Mouse (Mus musculus) kidney, adult 8-10 months (tissue): ENCODE measurements around the gene Rce1.
A peak's percentile ranks its signal among the peaks of the same experiment; 100 is the strongest.

ENCODE experiments used
- DNase-seq, 2 experiments: peaks; one replicate each; pipeline ENCODE4 v3.0.0; 2022

Rce1 gene

DNA sequence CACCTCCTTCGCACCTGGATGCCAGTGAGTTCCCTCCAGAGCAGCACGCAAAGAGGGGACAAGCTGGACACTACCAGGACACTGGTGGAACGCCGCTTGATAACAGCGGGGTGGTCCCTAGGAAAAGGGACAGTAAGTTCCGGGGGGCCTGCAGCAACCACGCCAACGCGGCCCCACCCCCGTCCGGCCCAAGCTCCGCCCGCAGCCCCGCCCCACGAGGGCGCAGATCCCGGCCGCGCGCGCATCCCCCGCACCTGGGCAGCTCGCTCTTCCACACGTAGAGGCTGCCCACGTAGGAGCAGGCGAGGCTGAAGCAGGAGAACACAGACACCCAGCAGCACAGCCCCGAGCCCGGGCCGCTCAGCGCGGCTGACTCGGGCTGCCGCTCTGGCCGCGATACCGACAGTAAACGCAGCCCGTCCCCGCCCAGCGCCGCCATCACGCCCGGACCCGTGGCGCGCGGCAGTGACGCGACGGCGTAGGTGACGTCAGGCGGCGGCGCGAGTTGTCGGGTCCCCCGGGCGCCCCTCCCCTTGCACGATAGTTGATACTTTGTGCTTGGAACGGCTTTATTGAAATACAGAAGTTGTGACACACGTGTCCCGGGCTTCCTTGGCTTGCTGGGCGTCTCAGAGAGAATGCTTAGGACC lies at the start of gene Rce1:
Gene Rce1, minus strand, starts transcription at position 463 of the 650 bp plus-strand sequence.
- peak; percentile 78 to 88 for DNase-seq

DNA sequence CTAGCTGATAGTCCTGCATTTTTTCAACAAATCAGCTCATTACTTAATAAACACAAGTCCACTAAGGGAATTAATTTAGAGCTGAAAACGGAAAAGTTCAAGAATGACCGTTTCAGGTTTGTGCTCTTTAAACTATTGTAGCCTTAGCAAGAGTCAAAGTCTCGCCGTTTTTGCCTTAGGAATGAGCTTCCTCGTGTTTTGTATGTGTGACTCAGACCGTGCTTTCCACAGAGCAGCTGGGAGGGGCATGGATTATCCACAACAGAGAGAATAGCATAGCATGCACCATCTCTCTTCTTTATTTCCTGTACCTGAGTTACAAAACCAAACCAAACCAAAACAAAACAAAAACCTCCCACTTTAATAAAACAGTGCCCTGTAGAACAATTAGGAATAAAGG lies 47.0 kb upstream of the Rce1 start:
- DNase-seq: no peak

DNA sequence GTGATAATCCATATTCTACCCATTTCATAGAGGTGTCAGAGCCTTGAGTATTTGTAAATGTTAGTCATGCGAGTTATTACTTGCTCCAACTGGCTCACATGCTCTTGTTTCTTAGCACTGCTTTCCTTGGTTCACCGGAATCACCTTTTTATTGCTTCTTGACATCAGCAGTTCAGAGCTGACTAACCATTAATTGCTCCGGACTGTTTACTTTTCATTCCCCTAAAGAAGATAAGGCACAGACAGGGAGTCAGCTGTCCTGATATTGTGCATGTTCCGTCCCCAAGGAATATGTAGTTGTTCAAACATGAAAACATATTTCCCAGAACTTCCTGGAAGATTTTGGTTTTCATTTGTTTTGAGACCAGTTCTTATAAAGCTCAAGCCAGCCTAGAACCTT lies 45.3 kb upstream of the Rce1 start:
- DNase-seq: peak in 1 of 2 experiments; percentile 30

GRCm38 (mm10) chr19:4666815-4667214 lies 41.4 kb upstream of the Rce1 start:
- DNase-seq: no peak

DNA sequence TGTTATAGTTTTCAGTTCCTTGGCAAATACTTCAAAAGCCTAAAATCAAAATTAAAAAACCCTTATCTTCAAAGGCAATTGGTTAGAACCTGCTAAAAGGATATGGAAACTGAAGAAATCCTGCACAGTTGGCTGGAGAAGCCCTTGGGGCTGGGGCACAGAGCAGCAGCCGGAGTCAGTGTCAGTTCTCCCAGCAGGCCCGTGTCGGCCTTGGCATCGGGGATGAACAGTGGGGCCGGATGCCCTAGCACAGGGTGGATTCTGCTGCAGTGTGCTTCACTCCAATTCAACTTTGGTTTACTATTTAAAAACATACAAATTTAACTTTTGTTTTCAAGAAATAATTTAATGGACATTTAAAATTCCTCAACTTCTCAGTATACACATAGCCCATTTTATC lies 32.7 kb upstream of the Rce1 start:
- DNase-seq: no peak

GRCm38 (mm10) chr19:4646917-4647492 lies 21.6 kb upstream of the Rce1 start:
- no peak for DNase-seq

DNA sequence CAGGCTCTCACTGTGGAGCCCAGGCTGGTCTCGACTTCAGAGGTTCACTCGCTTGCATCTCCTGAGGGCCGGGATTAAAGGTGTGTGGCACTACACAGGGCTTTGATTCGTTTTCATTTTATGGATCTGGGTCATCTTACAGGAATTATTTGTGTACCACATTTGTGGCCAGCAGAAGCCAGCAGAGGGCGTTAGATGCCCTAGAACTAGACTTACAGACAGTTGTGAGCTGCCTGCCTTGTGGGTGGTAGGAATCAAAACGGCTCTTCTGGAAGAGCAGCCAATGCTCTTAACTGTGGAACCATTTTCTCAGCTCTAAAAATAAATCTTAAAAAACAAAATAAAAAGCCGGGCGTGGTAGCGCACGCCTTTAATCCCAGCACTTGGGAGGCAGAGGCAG lies 18.8 kb upstream of the Rce1 start:
- peak; percentile 19 to 47 for DNase-seq

GRCm38 (mm10) chr19:4635986-4636385 lies 10.5 kb upstream of the Rce1 start:
- no peak for DNase-seq

DNA sequence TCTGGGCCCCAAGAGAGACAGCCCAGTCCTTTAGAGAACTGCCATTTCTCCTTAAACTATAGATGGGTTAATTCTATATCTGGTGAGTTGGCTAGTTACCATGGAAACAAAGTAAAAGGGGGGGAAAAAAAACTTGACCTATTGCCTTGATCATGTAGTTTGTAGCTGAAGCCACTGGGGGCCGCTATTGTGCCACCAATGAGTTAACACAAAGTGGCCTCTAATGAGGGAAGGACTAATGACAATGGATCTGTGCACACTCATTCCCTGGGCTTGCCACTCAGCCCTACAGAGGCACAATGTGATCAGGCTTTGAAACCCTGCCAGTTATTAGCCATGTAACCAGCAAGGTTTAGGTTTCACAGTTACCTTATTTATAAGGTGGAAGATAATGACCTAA lies 3.4 kb upstream of the Rce1 start:
- DNase-seq: peak in 1 of 2 experiments; percentile 64

DNA sequence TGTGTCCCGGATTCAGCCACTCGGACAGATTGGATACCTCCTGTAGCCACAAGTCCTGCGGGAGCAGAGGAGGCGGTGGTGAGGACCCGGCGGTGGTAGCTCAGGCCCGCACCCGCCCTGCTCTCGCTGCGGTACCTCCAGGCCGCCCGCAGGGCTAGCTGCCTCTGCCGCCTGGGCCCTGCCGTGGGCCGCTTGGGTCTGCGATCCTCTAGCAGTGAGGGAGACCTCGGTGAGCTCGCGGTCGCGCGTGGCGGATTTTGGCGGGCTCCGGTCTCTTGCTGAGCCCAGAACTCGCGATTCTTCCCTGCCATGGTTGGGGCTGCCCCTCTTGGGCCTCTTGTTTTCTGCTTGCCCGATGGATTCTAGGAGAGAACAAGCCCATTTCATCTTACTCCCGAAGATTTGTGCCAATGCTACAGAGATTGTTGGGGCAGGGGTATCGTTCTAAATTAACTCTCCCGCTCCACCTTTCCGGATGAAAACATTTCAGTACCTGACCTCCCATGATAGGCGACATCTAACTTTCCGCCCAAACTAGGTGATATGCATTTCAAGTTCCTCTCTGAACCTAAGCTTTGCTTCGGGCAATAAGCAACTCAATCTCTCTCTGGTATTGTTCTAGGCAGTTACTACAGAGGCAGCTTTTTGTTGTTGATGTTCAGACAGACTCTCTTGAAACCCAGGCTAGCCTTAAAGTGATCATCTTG lies 541 bp upstream of the Rce1 start:
- no peak for DNase-seq

GRCm38 (mm10) chr19:4624406-4625178 lies 849 bp downstream of the Rce1 start:
- no peak for DNase-seq

DNA sequence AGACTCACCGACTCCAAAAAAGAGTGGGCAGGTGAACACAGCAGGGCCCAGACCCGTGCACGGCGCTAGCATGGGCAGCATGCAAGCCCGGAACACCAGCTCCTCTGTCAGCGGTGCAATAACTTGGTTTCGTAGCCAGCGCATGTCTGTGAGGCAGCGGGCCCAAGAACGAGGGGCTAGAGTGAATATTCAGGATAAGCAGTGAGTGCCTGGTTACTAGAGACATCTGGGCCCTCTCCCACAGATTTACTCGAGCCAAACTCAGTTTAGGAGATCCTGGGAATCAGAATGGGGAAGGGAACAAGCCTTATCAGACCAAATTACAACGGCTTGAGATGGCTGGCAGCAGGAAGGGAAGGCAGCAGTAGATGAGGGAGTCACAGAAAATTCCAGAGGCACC lies 1.4 kb downstream of the Rce1 start:
- no peak for DNase-seq

- no peak for DNase-seq
Observed at GRCm38 (mm10) chr19:4623419-4623818, 2.0 kb downstream of the Rce1 start.

- DNase-seq: no peak
Observed at GRCm38 (mm10) chr19:4622780-4623179, 2.7 kb downstream of the Rce1 start.

DNA sequence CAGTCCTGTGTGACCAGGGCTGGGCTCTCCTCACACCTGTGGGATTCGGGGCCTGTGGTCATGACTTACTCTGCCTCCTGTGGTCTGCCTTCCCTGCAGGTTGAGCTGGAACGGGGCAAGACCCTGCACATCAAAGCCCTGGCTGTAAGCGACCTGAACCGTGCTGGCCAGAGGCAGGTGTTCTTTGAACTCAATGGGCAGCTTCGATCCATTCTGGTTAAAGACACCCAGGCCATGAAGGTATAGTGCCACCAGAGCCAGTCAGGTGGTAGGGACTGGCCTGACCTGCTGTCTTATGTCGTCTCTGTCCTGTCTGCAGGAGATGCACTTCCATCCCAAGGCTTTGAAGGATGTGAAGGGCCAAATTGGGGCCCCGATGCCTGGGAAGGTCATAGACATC lies 4.7 kb downstream of the Rce1 start:
- DNase-seq: no peak

- no peak for DNase-seq
Observed at GRCm38 (mm10) chr19:4619461-4619860, 6.0 kb downstream of the Rce1 start.

GRCm38 (mm10) chr19:4618183-4618582 lies 7.3 kb downstream of the Rce1 start:
- no peak for DNase-seq

- DNase-seq: no peak
Observed at GRCm38 (mm10) chr19:4616546-4616945, 8.9 kb downstream of the Rce1 start.

DNA sequence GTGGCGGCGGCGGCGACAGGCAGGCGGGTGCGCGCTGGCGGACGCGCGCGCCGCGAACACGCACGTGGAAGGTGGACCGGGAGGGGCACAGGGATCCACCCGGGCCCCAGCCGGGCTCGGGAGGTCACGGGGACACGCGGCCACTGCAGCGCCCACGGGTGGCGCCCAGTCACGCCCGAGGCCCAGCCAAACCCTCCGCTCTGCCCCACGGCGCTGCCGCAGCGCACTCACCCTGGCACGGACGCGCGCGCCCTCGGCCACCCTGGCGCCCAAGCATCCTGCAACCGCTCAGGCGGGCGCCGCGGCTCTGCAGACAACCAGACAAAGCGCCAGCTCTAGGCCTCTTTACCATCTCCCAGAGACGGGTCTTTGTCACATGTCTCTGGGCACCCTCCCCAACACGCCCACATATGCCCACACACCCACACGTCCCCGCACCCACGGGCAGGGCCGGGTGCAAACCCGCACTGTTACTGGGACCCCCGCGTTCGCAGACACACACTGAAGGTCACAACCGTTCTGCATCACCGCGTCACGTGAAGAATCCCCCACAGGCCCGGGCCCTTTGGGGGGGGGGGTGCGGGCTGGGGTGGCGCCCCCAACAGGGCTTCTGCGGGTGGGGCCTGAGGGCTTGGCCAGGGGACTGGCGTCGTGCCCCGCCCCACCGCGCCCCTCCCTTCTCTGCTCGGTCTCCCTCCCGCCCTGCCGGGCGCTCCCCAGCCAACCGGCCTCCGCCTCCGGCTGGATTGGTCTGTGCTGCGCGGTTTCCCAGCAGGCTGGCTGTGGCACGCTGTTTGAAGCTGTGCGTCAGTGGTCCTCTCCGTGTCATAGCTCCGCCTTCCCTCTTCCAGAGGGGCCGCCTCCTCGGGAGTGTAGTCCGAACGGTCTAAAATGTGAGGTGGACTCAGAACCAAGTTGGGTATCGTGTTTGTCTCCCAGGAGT lies 10.0 kb downstream of the Rce1 start, which contains the start of gene Lrfn4:
Gene Lrfn4, minus strand, starts transcription at position 517 of the 943 bp plus-strand sequence.
- DNase-seq: peak; percentile 62 to 71

- DNase-seq: peak in 1 of 2 experiments; percentile 11
Observed at GRCm38 (mm10) chr19:4614305-4615150, 10.9 kb downstream of the Rce1 start.
